Mouse (Mus musculus): ENCODE data around the gene Npr2. TPM values are rescaled to one million over a fixed set of nuclear protein-coding genes. Genes with fewer than 3 reads are reported as not detected.

The Npr2 gene
- total and polyA plus RNA-seq, 3 experiments, result 0.38 to 0.49 TPM; not detected in 1

DNA sequence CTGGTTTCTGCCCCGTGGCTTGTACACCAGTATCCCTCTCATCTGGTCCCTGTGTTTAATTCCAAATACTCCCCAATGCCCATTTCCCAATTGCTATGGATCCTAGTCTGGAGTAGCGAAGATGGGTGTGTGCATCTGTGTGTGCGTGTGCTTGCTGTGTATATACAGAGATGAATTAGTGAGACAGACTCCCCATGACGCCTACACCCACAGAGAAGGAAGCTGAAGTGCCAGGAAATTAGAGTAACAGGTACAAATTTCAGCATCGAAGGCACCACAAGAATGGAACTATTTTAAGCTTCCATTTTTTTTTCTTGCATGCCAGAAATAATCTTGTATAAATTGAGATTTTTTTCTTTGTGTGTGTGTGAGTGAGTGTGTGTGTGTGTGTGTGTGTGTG is 59.3 kb downstream of the Npr2 start:
- no peak overlapping the region for H3K4me3 ChIP-seq (replicated peaks in 1 of 3; ENCODE audit: low read depth in 2 of 3, low read length in 2 of 3, poor library complexity in 1 of 3)
- TF ChIP-seq ZNF384 (IDR thresholded peaks at IDR 0.05; ENCODE audit: low read depth, low read length) (no peak), IRF4 (IDR thresholded peaks at IDR 0.05; ENCODE audit: low read depth, low read length) (no peak), NELFE (IDR thresholded peaks at IDR 0.05; ENCODE audit: low read depth, low read length) (no peak), MYC (IDR thresholded peaks at IDR 0.05; ENCODE audit: low read depth, low read length) (no peak), ELF1 (IDR thresholded peaks at IDR 0.05; ENCODE audit: low read depth, low read length) (no peak), TCF12 (IDR thresholded peaks at IDR 0.05; ENCODE audit: low read depth, low read length) (no peak), ETS1 (conservative IDR thresholded peaks at IDR 0.05; ENCODE audit: low read depth, low read length) (no peak), KAT2A (IDR thresholded peaks at IDR 0.05; ENCODE audit: insufficient replicate concordance, low read length) (no peak), PAX5 (IDR thresholded peaks at IDR 0.05; ENCODE audit: low read length) (no peak), SMC3 (IDR thresholded peaks at IDR 0.05; ENCODE audit: low read depth, low read length) (no peak), MXI1 (IDR thresholded peaks at IDR 0.05; ENCODE audit: low read depth, low read length) (no peak), HCFC1 (IDR thresholded peaks at IDR 0.05; ENCODE audit: low read depth, low read length) (no peak), ZKSCAN1 (IDR thresholded peaks at IDR 0.05; ENCODE audit: borderline replicate concordance, low read depth, low read length) (no peak), ZMIZ1 (IDR thresholded peaks at IDR 0.05; ENCODE audit: low read depth, low read length) (no peak), CTCF (conservative IDR thresholded peaks at IDR 0.05 in 1 of 2, IDR thresholded peaks at IDR 0.05 in 1 of 2; ENCODE audit: low read depth in 2 of 2, low read length in 2 of 2) (no peak), CHD2 (IDR thresholded peaks at IDR 0.05; ENCODE audit: low read length) (no peak), JUN (IDR thresholded peaks at IDR 0.05; ENCODE audit: insufficient read depth, low read depth, low read length) (no peak), EP300 (IDR thresholded peaks at IDR 0.05; ENCODE audit: low read length) (no peak)
- no peaks in the 10 kb centered on the region for H3K4me1 ChIP-seq (ENCODE audit: control insufficient read depth in 1 of 2, insufficient read depth in 2 of 2)
- H3K27me3 ChIP-seq (replicated peaks), result peaks cover 87% of the 10 kb centered on the region
- no peak for DNase-seq (ENCODE audit: extremely low read depth)
- no peak overlapping the region for H3K9ac ChIP-seq (ENCODE audit: insufficient read depth, low read depth)
- H3K79me2 ChIP-seq (replicated peaks; ENCODE audit: control insufficient read depth, extremely low read depth, insufficient read depth, poor library complexity, severe bottlenecking), result no peaks in the 10 kb centered on the region
- in situ Hi-C loops (cut with MboI; ENCODE audit: low pct_ligation_motif_present, low pct_unique_long_range_greater_than_20kb, low sequenced_read_pairs) (no loop called here), dilution Hi-C loops (cut with MboI; ENCODE audit: extremely low pct_ligation_motif_present, extremely low pct_unique_long_range_greater_than_20kb, low sequenced_read_pairs) (no loop called here)
- H3K4me2 ChIP-seq (ENCODE audit: insufficient read depth, low read depth, poor library complexity, severe bottlenecking), result no peak overlapping the region
- H3K9me3 ChIP-seq (replicated peaks; ENCODE audit: low read length), result no peaks in the 10 kb centered on the region
- no peaks in the 10 kb centered on the region for H3K36me3 ChIP-seq (replicated peaks in 1 of 2; ENCODE audit: control insufficient read depth in 1 of 2, insufficient read depth in 1 of 2, low read length in 1 of 2)
- H3K27ac ChIP-seq (ENCODE audit: insufficient read depth, low read depth), result no peak overlapping the region

DNA sequence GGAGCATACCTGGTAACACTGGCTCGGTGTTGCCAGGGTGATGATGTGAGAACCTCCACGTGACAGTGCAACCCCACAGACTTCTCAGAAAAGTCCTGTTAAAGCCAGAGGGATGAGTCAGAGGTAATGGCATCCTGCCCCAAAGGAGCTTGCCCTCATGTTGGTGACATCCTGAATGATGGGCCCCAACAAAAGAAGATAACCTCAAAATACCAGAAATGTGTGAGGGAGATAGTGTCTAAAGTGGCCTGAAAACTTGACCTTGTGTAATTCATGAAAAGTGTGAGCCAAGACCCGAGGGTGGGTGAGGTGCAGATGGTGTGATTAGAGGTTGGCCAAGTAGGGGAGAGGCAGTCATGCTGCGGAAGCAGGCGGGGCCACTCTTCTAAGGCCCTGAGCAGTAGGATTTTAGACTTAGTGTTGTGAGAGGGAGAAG is 62.1 kb downstream of the Npr2 start:
- Histone ChIP-seq H3K9me3 (replicated peaks; ENCODE audit: low read length) (no peaks in the 10 kb centered on the region), H3K79me2 (replicated peaks; ENCODE audit: control insufficient read depth, extremely low read depth, insufficient read depth, poor library complexity, severe bottlenecking) (no peaks in the 10 kb centered on the region), H3K4me1 (ENCODE audit: control insufficient read depth in 1 of 2, insufficient read depth in 2 of 2) (no peaks in the 10 kb centered on the region), H3K27me3 (replicated peaks) (peaks cover 90% of the 10 kb centered on the region), H3K36me3 (replicated peaks in 1 of 2; ENCODE audit: control insufficient read depth in 1 of 2, insufficient read depth in 1 of 2, low read length in 1 of 2) (no peaks in the 10 kb centered on the region), H3K4me3 (replicated peaks in 1 of 3; ENCODE audit: low read depth in 2 of 3, low read length in 2 of 3, poor library complexity in 1 of 3) (no peak overlapping the region), H3K4me2 (ENCODE audit: insufficient read depth, low read depth, poor library complexity, severe bottlenecking) (no peak overlapping the region), H3K27ac (ENCODE audit: insufficient read depth, low read depth) (no peak overlapping the region), H3K9ac (ENCODE audit: insufficient read depth, low read depth) (no peak overlapping the region)
- no peak for DNase-seq (ENCODE audit: extremely low read depth)
- dilution Hi-C loops (cut with MboI; ENCODE audit: extremely low pct_ligation_motif_present, extremely low pct_unique_long_range_greater_than_20kb, low sequenced_read_pairs), result no loop called here
- no peak for TF ChIP-seq NELFE (IDR thresholded peaks at IDR 0.05; ENCODE audit: low read depth, low read length)
- TF ChIP-seq PAX5 (IDR thresholded peaks at IDR 0.05; ENCODE audit: low read length), result no peak
- no peak for TF ChIP-seq SIN3A (IDR thresholded peaks at IDR 0.05; ENCODE audit: low read length)
- TF ChIP-seq ETS1 (conservative IDR thresholded peaks at IDR 0.05; ENCODE audit: low read depth, low read length), result no peak
- TF ChIP-seq JUN (IDR thresholded peaks at IDR 0.05; ENCODE audit: insufficient read depth, low read depth, low read length), result no peak
- TF ChIP-seq MAX (IDR thresholded peaks at IDR 0.05; ENCODE audit: low read length), result no peak
- TF ChIP-seq MAZ (IDR thresholded peaks at IDR 0.05; ENCODE audit: low read depth, low read length), result no peak
- no peak for TF ChIP-seq MYC (IDR thresholded peaks at IDR 0.05; ENCODE audit: low read depth, low read length)
- TF ChIP-seq POLR2A (IDR thresholded peaks at IDR 0.05; ENCODE audit: low read depth, low read length), result no peak
- no peak for TF ChIP-seq POLR2AphosphoS2 (IDR thresholded peaks at IDR 0.05; ENCODE audit: low read depth, low read length)
- no peak for TF ChIP-seq NRF1 (IDR thresholded peaks at IDR 0.05; ENCODE audit: low read depth, low read length)
- in situ Hi-C loops (cut with MboI; ENCODE audit: low pct_ligation_motif_present, low pct_unique_long_range_greater_than_20kb, low sequenced_read_pairs), result no loop called here

Measured in CH12.LX (cell line).